Mouse (Mus musculus) lung, adult 10 weeks (tissue): ENCODE data around the gene P2rx4. TPM values are rescaled to one million over a fixed set of nuclear protein-coding genes. Genes with fewer than 3 reads are reported as not detected.

Source experiments
- polyA plus RNA-seq: library from polyadenylated mRNA; stranded (reverse); fragments of 350-450 nt; fragmentation: Illumina TruSeq; extraction: RNeasy Lipid Tissue Mini Kit (QIAGEN cat#74804); gene quantifications from one replicate; pipeline ENCODE4 v1.2.3, GENCODE M21; 2014; ENCODE audit warnings: low read depth, low replicate concordance; ENCODE audit not compliant: insufficient read depth

The P2rx4 gene
- polyA plus RNA-seq, result 55.3 TPM

DNA sequence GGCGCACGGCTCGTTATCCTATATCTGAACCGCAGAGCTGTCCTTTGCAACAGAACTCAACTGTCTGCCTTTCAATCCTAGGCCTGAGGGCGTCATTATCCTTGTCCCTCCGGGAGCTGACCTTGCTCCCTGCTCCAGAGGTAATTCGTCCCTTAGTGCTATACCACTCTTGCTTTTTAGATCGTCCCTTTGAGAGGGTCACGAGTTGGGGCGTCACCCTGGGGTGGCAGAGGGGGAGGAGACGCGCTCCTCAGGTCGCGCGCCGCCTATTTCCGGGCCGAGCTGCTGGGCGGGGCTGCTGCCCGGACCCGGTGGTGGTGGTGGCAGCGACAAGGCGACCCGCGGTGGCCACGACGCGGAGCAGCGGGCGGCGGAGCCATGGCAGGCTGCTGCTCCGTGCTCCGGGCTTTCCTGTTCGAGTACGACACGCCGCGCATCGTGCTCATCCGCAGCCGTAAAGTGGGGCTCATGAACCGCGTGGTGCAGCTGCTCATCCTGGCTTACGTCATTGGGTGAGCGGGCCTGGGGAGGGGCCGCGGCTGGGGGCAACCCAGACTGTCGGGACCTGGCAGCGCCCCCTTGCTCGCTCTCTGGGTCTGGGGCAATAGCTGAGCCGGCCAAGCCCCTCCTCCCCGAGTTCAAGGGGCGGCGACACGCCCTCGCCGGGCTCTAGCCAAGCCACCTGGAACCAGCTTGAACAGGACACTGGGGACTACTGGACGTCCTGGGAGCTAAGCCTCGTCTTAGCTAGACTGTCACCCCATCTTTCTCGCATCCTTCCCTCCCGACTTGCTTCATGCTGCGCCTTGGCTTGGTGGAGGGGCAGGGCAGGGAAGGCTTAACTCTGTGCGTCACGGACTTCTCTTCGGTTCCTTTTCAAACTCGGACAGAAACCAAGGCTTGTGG lies at the start of gene P2rx4:
P2rx4 (plus strand) TSS at position 269 of the 906 bp plus-strand sequence.

Other genes starting within 250 kb of the P2rx4 start
- gene Atp2a2, start 205.3 kb upstream of the P2rx4 start, polyA plus RNA-seq, result 104 TPM
- 12.6 TPM for gene Ift81, start 93.0 kb upstream of the P2rx4 start, polyA plus RNA-seq
- gene P2rx7, start 63.6 kb upstream of the P2rx4 start, polyA plus RNA-seq, result 10.0 TPM
- 10.3 TPM for gene Camkk2, start 71.9 kb downstream of the P2rx4 start, polyA plus RNA-seq
- gene Anapc5, start 113.8 kb downstream of the P2rx4 start, polyA plus RNA-seq, result 134 TPM
- 9.6 TPM for gene Rnf34, start 142.5 kb downstream of the P2rx4 start, polyA plus RNA-seq